Mouse (Mus musculus) neural tube, embryonic 12.5 days (tissue): ENCODE measurements at regions not wholly inside any gene's neighbourhood (a gene's known extent, or its start where the extent isn't known, plus 50 kb on each side); places are given as distances from the start of the nearest gene placed in this dataset.
A peak's percentile ranks its signal among the peaks of the same experiment; 100 is the strongest.

Experiments used
- ATAC-seq: fragments of 200-750 bp; cut with Nextera tagmentation; 2 replicates; pipeline ENCODE4 v1.8.0; 2017; ENCODE audit warnings: low read depth, mild to moderate bottlenecking, moderate TSS enrichment, moderate library complexity; ENCODE audit not compliant: low FRiP score
- H3K27ac ChIP-seq: fragments of 300-500 bp; sonication (generic); 2 replicates; pipeline ENCODE4 v1.5.1; 2016
- H3K27me3 ChIP-seq: fragments of 300-500 bp; sonication (generic); replicated peaks from 2 replicates; pipeline ENCODE4 v1.6.1; 2016; ENCODE audit warnings: mild to moderate bottlenecking
- H3K36me3 ChIP-seq: fragments of 300-500 bp; sonication (generic); 2 replicates; pipeline ENCODE4 v1.6.1; 2016; ENCODE audit warnings: mild to moderate bottlenecking
- H3K4me1 ChIP-seq: fragments of 300-500 bp; sonication (generic); 2 replicates; pipeline ENCODE4 v1.6.1; 2016
- H3K4me2 ChIP-seq: fragments of 300-500 bp; sonication (generic); replicated peaks from 2 replicates; pipeline ENCODE4 v1.6.1; 2016; ENCODE audit warnings: mild to moderate bottlenecking
- H3K4me3 ChIP-seq: fragments of 300-500 bp; sonication (generic); 2 replicates; pipeline ENCODE4 v1.5.1; 2016
- H3K9ac ChIP-seq: fragments of 300-500 bp; sonication (generic); 2 replicates; pipeline ENCODE4 v1.6.1; 2016; ENCODE audit warnings: mild to moderate bottlenecking
- H3K9me3 ChIP-seq: fragments of 300-500 bp; sonication (generic); 2 replicates; pipeline ENCODE4 v1.6.1; 2016; ENCODE audit warnings: mild to moderate bottlenecking
- WGBS: fragments of 180-500 bp; shearing (Covaris S2); methylation state at CpG from one replicate; pipeline ENCODE4 v1.1.7; 2016; 5-methylcytosine and 5-hydroxymethylcytosine counted together

- Histone ChIP-seq H3K9ac (no peak overlapping the region), H3K4me2 (no peak overlapping the region)
Measured at GRCm38 (mm10) chr19:37795552-37796343, 98.2 kb downstream of the Cyp26a1 start.

DNA sequence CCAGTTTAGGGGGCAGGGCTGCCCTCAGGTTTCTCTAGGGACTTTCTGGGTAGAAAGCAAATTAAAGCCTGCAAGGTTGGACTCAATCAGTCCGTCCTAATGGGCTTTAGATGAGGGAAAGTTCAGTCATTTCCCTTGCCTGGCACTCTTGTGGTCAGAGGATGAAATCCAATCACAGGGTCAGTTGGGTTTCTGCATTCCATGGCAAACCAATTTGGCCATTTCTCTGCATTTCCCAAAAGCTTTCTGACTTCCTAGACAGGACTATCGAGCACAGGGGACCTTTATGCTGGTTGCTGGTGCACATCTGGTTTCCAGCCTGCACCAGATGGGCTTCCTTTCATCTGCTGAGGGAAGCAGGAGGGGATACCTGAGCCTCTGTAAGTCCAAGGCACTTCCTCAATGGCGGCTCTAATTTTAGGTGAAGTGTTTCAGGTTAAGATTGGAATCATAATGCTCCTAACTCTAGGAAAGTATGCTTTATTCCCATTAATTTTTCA is 102.6 kb downstream of the Cyp26a1 start:
- H3K9ac ChIP-seq = no peak overlapping the region
- H3K27me3 ChIP-seq = no peaks in the 10 kb centered on the region
- WGBS = 72% methylated on average over 3 of the region's 3 CpGs
- H3K4me2 ChIP-seq = no peak overlapping the region
- no peak for ATAC-seq
- H3K9me3 ChIP-seq = no peaks in the 10 kb centered on the region
- no peaks in the 10 kb centered on the region for H3K4me1 ChIP-seq
- H3K27ac ChIP-seq = no peak overlapping the region
- no peaks in the 10 kb centered on the region for H3K36me3 ChIP-seq
- no peak overlapping the region for H3K4me3 ChIP-seq

More at GRCm38 (mm10) chr19:37795552-37796343, 98.2 kb downstream of the Cyp26a1 start:
- Histone ChIP-seq H3K4me3 (no peak overlapping the region), H3K9me3 (no peaks in the 10 kb centered on the region), H3K27me3 (peaks cover 9% of the 10 kb centered on the region; the same call in 1 of the 2 replicates), H3K4me1 (peaks cover 7% of the 10 kb centered on the region), H3K36me3 (no peaks in the 10 kb centered on the region), H3K27ac (no peak overlapping the region)
- ATAC-seq = no peak
- 89% methylated on average over 18 of the region's 18 CpGs for WGBS

GRCm38 (mm10) chr19:37809666-37810065 is 112.1 kb downstream of the Cyp26a1 start:
- no peaks in the 10 kb centered on the region for H3K27me3 ChIP-seq
- H3K4me2 ChIP-seq = no peak overlapping the region
- H3K9me3 ChIP-seq = no peaks in the 10 kb centered on the region
- no peaks in the 10 kb centered on the region for H3K36me3 ChIP-seq
- H3K27ac ChIP-seq = no peak overlapping the region
- no peak overlapping the region for H3K9ac ChIP-seq
- ATAC-seq = no peak
- H3K4me3 ChIP-seq = no peak overlapping the region
- peaks cover 8% of the 10 kb centered on the region for H3K4me1 ChIP-seq
- 87% methylated on average over 11 of the region's 11 CpGs for WGBS

- no peak for ATAC-seq
- Histone ChIP-seq H3K27me3 (no peaks in the 10 kb centered on the region), H3K4me3 (0 out of 2 replicates have a peak overlapping the region, but pooled peaks have one; percentile 4), H3K9ac (no peak overlapping the region), H3K4me1 (peaks cover 11% of the 10 kb centered on the region), H3K9me3 (no peaks in the 10 kb centered on the region), H3K36me3 (no peaks in the 10 kb centered on the region), H3K27ac (no peak overlapping the region), H3K4me2 (peak overlapping the region; percentile 42)
- 11% methylated on average over 19 of the region's 19 CpGs for WGBS
Measured at GRCm38 (mm10) chr19:37814089-37815073, 116.8 kb downstream of the Cyp26a1 start.

- Histone ChIP-seq H3K9me3 (no peaks in the 10 kb centered on the region), H3K9ac (no peak overlapping the region), H3K27me3 (no peaks in the 10 kb centered on the region), H3K27ac (no peak overlapping the region), H3K4me1 (peaks cover 11% of the 10 kb centered on the region), H3K36me3 (no peaks in the 10 kb centered on the region), H3K4me2 (no peak overlapping the region), H3K4me3 (no peak overlapping the region)
- WGBS = 78% methylated on average over 2 of the region's 2 CpGs
- no peak for ATAC-seq
Measured at GRCm38 (mm10) chr19:37815627-37816026, 118.0 kb downstream of the Cyp26a1 start.

GRCm38 (mm10) chr19:37821243-37821642 is 123.6 kb downstream of the Cyp26a1 start:
- Histone ChIP-seq H3K36me3 (no peaks in the 10 kb centered on the region), H3K27ac (no peak overlapping the region), H3K4me3 (no peak overlapping the region), H3K9me3 (no peaks in the 10 kb centered on the region), H3K9ac (no peak overlapping the region), H3K4me1 (no peaks in the 10 kb centered on the region), H3K4me2 (no peak overlapping the region), H3K27me3 (no peaks in the 10 kb centered on the region)
- no peak for ATAC-seq
- WGBS = 74% methylated on average over 3 of the region's 3 CpGs

- H3K4me2 ChIP-seq = no peak overlapping the region
- H3K27me3 ChIP-seq = no peaks in the 10 kb centered on the region
- no peaks in the 10 kb centered on the region for H3K36me3 ChIP-seq
- H3K4me1 ChIP-seq = no peaks in the 10 kb centered on the region
- ATAC-seq = no peak
- 85% methylated on average over 3 of the region's 3 CpGs for WGBS
- no peak overlapping the region for H3K4me3 ChIP-seq
- H3K9ac ChIP-seq = no peak overlapping the region
- H3K9me3 ChIP-seq = no peaks in the 10 kb centered on the region
- no peak overlapping the region for H3K27ac ChIP-seq
Measured at GRCm38 (mm10) chr19:37821671-37822190, 124.1 kb downstream of the Cyp26a1 start.

GRCm38 (mm10) chr19:37824155-37824554 is 126.6 kb downstream of the Cyp26a1 start:
- H3K9ac ChIP-seq = no peak overlapping the region
- ATAC-seq = no peak
- H3K4me2 ChIP-seq = no peak overlapping the region
- H3K4me3 ChIP-seq = no peak overlapping the region
- no peaks in the 10 kb centered on the region for H3K9me3 ChIP-seq
- H3K36me3 ChIP-seq = no peaks in the 10 kb centered on the region
- H3K27me3 ChIP-seq = no peaks in the 10 kb centered on the region
- H3K4me1 ChIP-seq = no peaks in the 10 kb centered on the region
- H3K27ac ChIP-seq = no peak overlapping the region
- WGBS = 89% methylated on average over 5 of the region's 5 CpGs

GRCm38 (mm10) chr19:37831406-37831805 is 133.8 kb downstream of the Cyp26a1 start:
- Histone ChIP-seq H3K9ac (no peak overlapping the region), H3K9me3 (peaks cover 3% of the 10 kb centered on the region; the same call in 1 of the 2 replicates), H3K36me3 (no peaks in the 10 kb centered on the region), H3K4me3 (no peak overlapping the region), H3K27ac (no peak overlapping the region), H3K27me3 (no peaks in the 10 kb centered on the region), H3K4me2 (no peak overlapping the region), H3K4me1 (no peaks in the 10 kb centered on the region)
- no peak for ATAC-seq

GRCm38 (mm10) chr19:37836900-37837299 is 139.3 kb downstream of the Cyp26a1 start:
- Histone ChIP-seq H3K36me3 (no peaks in the 10 kb centered on the region), H3K4me2 (no peak overlapping the region), H3K27ac (no peak overlapping the region), H3K9ac (no peak overlapping the region), H3K27me3 (no peaks in the 10 kb centered on the region), H3K9me3 (peaks cover 3% of the 10 kb centered on the region; the same call in 1 of the 2 replicates), H3K4me1 (no peaks in the 10 kb centered on the region), H3K4me3 (no peak overlapping the region)
- no peak for ATAC-seq
- WGBS = 47% methylated on average over 5 of the region's 5 CpGs
